Mouse (Mus musculus): Measurements from ENCODE around the gene Ddx6. TPM values are rescaled to one million over a fixed set of nuclear protein-coding genes. Genes with fewer than 3 reads are reported as not detected.
"Not testable (repeated sequence)": the region's sequence is repeated elsewhere in the genome, so short reads cannot be mapped to it uniquely, and the experiment has no call there.

Ddx6 gene
- polyA plus RNA-seq, 1 experiment from 2014 or later: 11.2 TPM

DNA sequence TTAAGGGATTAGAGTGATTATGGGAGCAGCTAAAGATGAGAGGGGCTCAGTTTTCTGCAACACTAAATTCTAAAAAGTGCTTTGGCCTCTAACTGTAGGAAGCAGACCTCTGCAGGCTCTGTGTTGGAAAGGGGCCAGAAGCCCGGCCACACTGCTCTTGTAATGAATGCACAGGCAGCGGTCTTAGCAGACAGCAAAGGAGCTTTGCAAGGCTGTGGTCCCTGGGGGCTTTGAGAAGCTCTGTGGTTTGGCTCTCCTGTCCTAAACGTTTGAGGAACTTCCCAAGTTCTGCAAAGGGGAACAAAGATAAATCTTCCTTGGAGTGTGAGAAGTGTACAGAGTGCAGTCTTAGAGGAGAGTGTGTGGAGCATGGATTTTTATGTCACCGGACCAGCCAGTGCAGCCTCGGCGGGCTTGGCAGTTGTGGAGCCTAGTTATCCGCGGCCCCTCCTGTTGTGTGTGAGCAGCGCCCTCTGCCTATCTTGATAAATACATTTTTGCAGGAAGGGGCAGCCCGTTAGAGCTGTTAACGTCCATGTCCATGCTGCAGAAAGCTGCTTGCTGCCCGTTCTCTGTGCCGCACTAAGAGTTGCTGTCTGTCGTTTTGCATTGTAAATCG, 33.0 kb downstream of the Ddx6 start:
- 77% methylated on average over 15 of the region's 15 CpGs for WGBS
- peaks cover 66% of the 10 kb centered on the region for H3K36me3 ChIP-seq (ENCODE audit: insufficient read depth, low read length)
- no peak overlapping the region for H3K27ac ChIP-seq (ENCODE audit: low read length)

DNA sequence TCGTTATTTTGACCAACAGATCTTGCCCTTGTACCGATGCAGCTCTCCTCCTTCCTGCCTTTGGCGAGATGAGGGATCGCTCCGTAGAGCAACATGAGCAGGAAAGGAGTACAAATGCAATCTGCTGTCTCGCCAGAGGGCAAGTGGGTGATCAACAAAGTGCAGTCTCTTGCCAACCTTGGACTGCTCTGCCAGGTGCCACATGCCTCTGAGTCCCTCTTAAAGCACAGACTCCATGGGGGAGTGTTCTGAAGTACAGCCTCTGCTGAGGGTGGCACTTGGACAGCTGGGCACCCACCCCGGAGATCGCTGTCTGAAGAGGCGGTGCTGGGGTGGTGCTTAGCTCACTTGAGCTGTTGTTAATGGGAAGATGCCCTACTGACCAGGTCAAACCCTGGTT, 34.0 kb downstream of the Ddx6 start:
- 0 out of 2 replicates have a peak overlapping the region, but pooled peaks have one; percentile 6 for H3K9ac ChIP-seq (replicated peaks; ENCODE audit: low read length)
- H3K4me3 ChIP-seq (ENCODE audit: low read length); H3K27me3 ChIP-seq (ENCODE audit: insufficient read depth, low read length); H3K4me1 ChIP-seq (ENCODE audit: insufficient read depth, low read length); H3K9me3 ChIP-seq (ENCODE audit: low read length); H3K27ac ChIP-seq (ENCODE audit: low read length); ATAC-seq (ENCODE audit: low FRiP score, low TSS enrichment); H3K4me2 ChIP-seq (replicated peaks; ENCODE audit: low read depth, low read length): not testable (repeated sequence)
- 90% methylated on average over 9 of the region's 9 CpGs for WGBS
- H3K36me3 ChIP-seq (ENCODE audit: insufficient read depth, low read length): peaks cover 57% of the 10 kb centered on the region

More for the DNA sequence above, 33.0 kb downstream of the Ddx6 start:
- Histone ChIP-seq H3K4me2 (replicated peaks; ENCODE audit: low read depth, low read length) (no peak overlapping the region), H3K4me3 (ENCODE audit: low read length) (no peak overlapping the region), H3K27me3 (ENCODE audit: insufficient read depth, low read length) (no peaks in the 10 kb centered on the region), H3K9me3 (ENCODE audit: low read length) (no peaks in the 10 kb centered on the region), H3K4me1 (ENCODE audit: insufficient read depth, low read length) (no peaks in the 10 kb centered on the region), H3K9ac (replicated peaks; ENCODE audit: low read length) (no peak overlapping the region)
- ATAC-seq (ENCODE audit: low FRiP score, low TSS enrichment): no peak

GRCm38 (mm10) chr9:44640028-44640427, 35.3 kb downstream of the Ddx6 start:
- H3K4me1 ChIP-seq (ENCODE audit: insufficient read depth, low read length); H3K4me2 ChIP-seq (replicated peaks; ENCODE audit: low read depth, low read length); H3K27ac ChIP-seq (ENCODE audit: low read length); H3K4me3 ChIP-seq (ENCODE audit: low read length); H3K9me3 ChIP-seq (ENCODE audit: low read length); H3K9ac ChIP-seq (replicated peaks; ENCODE audit: low read length); H3K27me3 ChIP-seq (ENCODE audit: insufficient read depth, low read length): not testable (repeated sequence)
- peaks cover 45% of the 10 kb centered on the region for H3K36me3 ChIP-seq (ENCODE audit: insufficient read depth, low read length)
- 0 out of 2 replicates have a peak, but pooled peaks have one; percentile 46 for ATAC-seq (ENCODE audit: low FRiP score, low TSS enrichment)
- 68% methylated on average over 1 of the region's 1 CpGs for WGBS

- Histone ChIP-seq H3K27ac (ENCODE audit: low read length) (no peak overlapping the region), H3K4me1 (ENCODE audit: insufficient read depth, low read length) (0 out of 2 replicates have a peak, but pooled peaks cover 2% of the 10 kb centered on the region), H3K9ac (replicated peaks; ENCODE audit: low read length) (no peak overlapping the region), H3K4me2 (replicated peaks; ENCODE audit: low read depth, low read length) (no peak overlapping the region), H3K4me3 (ENCODE audit: low read length) (no peak overlapping the region), H3K36me3 (ENCODE audit: insufficient read depth, low read length) (peaks cover 38% of the 10 kb centered on the region), H3K9me3 (ENCODE audit: low read length) (no peaks in the 10 kb centered on the region), H3K27me3 (ENCODE audit: insufficient read depth, low read length) (no peaks in the 10 kb centered on the region)
- WGBS: 89% methylated on average over 3 of the region's 3 CpGs
- ATAC-seq (ENCODE audit: low FRiP score, low TSS enrichment): no peak
These were observed 36.1 kb downstream of the Ddx6 start for GRCm38 (mm10) chr9:44640646-44641357.

- Histone ChIP-seq H3K4me2 (replicated peaks; ENCODE audit: low read depth, low read length) (no peak overlapping the region), H3K27me3 (ENCODE audit: insufficient read depth, low read length) (no peaks in the 10 kb centered on the region), H3K36me3 (ENCODE audit: insufficient read depth, low read length) (peaks cover 32% of the 10 kb centered on the region), H3K27ac (ENCODE audit: low read length) (no peak overlapping the region), H3K4me3 (ENCODE audit: low read length) (no peak overlapping the region), H3K9ac (replicated peaks; ENCODE audit: low read length) (no peak overlapping the region), H3K9me3 (ENCODE audit: low read length) (no peaks in the 10 kb centered on the region), H3K4me1 (ENCODE audit: insufficient read depth, low read length) (0 out of 2 replicates have a peak, but pooled peaks cover 2% of the 10 kb centered on the region)
- 100% methylated on average over 2 of the region's 2 CpGs for WGBS
- no peak for ATAC-seq (ENCODE audit: low FRiP score, low TSS enrichment)
These were observed 36.9 kb downstream of the Ddx6 start for GRCm38 (mm10) chr9:44641616-44642015.

DNA sequence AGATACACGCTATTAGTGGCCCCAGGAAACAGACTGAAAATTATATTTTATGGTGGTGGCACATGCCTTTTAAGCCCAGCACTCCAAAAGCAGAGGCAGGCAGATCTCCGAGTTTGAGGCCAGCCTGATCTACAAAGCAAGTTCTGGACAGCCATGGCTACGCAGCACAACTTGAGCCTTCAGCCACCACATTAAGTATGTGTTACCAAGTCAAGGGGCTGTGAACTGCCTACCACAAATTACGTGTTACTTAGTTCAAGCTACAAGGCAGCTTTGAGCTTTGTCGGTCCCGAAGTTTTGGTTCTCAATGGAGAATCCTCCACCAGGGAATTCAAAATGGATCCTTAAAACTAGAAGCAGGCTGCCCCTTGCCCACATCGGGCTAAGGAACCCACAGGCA, 38.4 kb downstream of the Ddx6 start:
- Histone ChIP-seq H3K4me2 (replicated peaks; ENCODE audit: low read depth, low read length) (no peak overlapping the region), H3K36me3 (ENCODE audit: insufficient read depth, low read length) (peaks cover 19% of the 10 kb centered on the region), H3K27ac (ENCODE audit: low read length) (no peak overlapping the region), H3K4me1 (ENCODE audit: insufficient read depth, low read length) (0 out of 2 replicates have a peak, but pooled peaks cover 2% of the 10 kb centered on the region), H3K4me3 (ENCODE audit: low read length) (no peak overlapping the region), H3K9ac (replicated peaks; ENCODE audit: low read length) (no peak overlapping the region), H3K9me3 (ENCODE audit: low read length) (no peaks in the 10 kb centered on the region), H3K27me3 (ENCODE audit: insufficient read depth, low read length) (no peaks in the 10 kb centered on the region)
- ATAC-seq (ENCODE audit: low FRiP score, low TSS enrichment): no peak
- WGBS: 96% methylated on average over 7 of the region's 7 CpGs

- WGBS: 91% methylated on average over 2 of the region's 2 CpGs
- H3K27me3 ChIP-seq (ENCODE audit: insufficient read depth, low read length): no peaks in the 10 kb centered on the region
- no peak overlapping the region for H3K27ac ChIP-seq (ENCODE audit: low read length)
- H3K36me3 ChIP-seq (ENCODE audit: insufficient read depth, low read length): peaks cover 11% of the 10 kb centered on the region; the same call in 1 of the 2 replicates
- no peak overlapping the region for H3K9ac ChIP-seq (replicated peaks; ENCODE audit: low read length)
- ATAC-seq (ENCODE audit: low FRiP score, low TSS enrichment): no peak
- H3K4me2 ChIP-seq (replicated peaks; ENCODE audit: low read depth, low read length): no peak overlapping the region
- H3K4me3 ChIP-seq (ENCODE audit: low read length): no peak overlapping the region
- no peaks in the 10 kb centered on the region for H3K9me3 ChIP-seq (ENCODE audit: low read length)
- 0 out of 2 replicates have a peak, but pooled peaks cover 2% of the 10 kb centered on the region for H3K4me1 ChIP-seq (ENCODE audit: insufficient read depth, low read length)
These were observed 39.5 kb downstream of the Ddx6 start for GRCm38 (mm10) chr9:44644186-44644585.

DNA sequence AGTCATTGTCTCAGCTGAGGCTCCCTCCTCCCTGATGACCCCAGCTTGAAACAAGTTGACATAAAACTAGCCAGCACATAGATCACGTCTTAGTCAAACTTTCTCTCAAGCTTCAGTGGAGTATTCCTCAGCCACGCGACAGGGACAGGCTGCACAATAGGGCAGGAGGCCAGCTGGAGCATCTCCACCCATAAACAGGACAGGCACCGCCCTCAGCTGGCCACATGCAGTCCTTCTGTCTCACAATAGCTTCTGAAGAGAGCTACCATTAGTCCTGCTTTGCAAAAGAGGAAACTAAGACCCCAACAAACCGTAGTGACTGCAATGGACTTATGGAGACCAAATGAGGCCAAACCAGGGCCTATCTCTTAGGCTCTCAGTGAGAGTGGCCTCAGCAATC, 40.8 kb downstream of the Ddx6 start:
- Histone ChIP-seq H3K4me2 (replicated peaks; ENCODE audit: low read depth, low read length) (no peak overlapping the region), H3K4me1 (ENCODE audit: insufficient read depth, low read length) (0 out of 2 replicates have a peak, but pooled peaks cover 2% of the 10 kb centered on the region), H3K27ac (ENCODE audit: low read length) (no peak overlapping the region), H3K9ac (replicated peaks; ENCODE audit: low read length) (no peak overlapping the region), H3K9me3 (ENCODE audit: low read length) (no peaks in the 10 kb centered on the region), H3K27me3 (ENCODE audit: insufficient read depth, low read length) (no peaks in the 10 kb centered on the region), H3K36me3 (ENCODE audit: insufficient read depth, low read length) (peaks cover 11% of the 10 kb centered on the region; the same call in 1 of the 2 replicates), H3K4me3 (ENCODE audit: low read length) (no peak overlapping the region)
- WGBS: 51% methylated on average over 5 of the region's 5 CpGs
- ATAC-seq (ENCODE audit: low FRiP score, low TSS enrichment): no peak

DNA sequence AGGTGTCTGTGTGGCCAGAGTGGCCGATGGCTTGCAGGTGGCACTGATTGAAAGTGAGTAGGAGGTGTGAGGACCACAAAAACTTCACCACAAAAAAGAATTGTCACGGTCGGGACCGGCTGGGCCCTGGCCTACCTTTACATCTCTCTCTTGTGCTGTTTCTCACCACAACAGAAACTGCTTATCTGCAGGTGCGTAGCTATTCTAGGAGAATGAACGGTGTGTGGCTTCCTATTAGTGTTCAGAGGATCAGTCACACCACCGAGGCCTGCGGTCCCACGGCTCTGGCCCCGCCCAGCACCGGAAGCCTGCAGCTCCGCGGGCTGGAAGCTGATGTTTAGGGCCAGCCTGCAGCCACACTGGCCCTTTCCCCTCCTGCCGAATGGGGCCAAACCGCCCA, 41.2 kb downstream of the Ddx6 start:
- ATAC-seq (ENCODE audit: low FRiP score, low TSS enrichment): no peak

GRCm38 (mm10) chr9:44646366-44646765, 41.7 kb downstream of the Ddx6 start:
- H3K4me1 ChIP-seq (ENCODE audit: insufficient read depth, low read length): 0 out of 2 replicates have a peak, but pooled peaks cover 2% of the 10 kb centered on the region
- H3K27me3 ChIP-seq (ENCODE audit: insufficient read depth, low read length): no peaks in the 10 kb centered on the region
- WGBS: 88% methylated on average over 6 of the region's 6 CpGs
- H3K4me2 ChIP-seq (replicated peaks; ENCODE audit: low read depth, low read length): no peak overlapping the region
- H3K36me3 ChIP-seq (ENCODE audit: insufficient read depth, low read length): peaks cover 6% of the 10 kb centered on the region; the same call in 1 of the 2 replicates
- H3K9ac ChIP-seq (replicated peaks; ENCODE audit: low read length): no peak overlapping the region
- H3K9me3 ChIP-seq (ENCODE audit: low read length): no peaks in the 10 kb centered on the region
- no peak for ATAC-seq (ENCODE audit: low FRiP score, low TSS enrichment)
- H3K4me3 ChIP-seq (ENCODE audit: low read length): no peak overlapping the region
- H3K27ac ChIP-seq (ENCODE audit: low read length): no peak overlapping the region

More for the DNA sequence above, 41.2 kb downstream of the Ddx6 start:
- Histone ChIP-seq H3K9me3 (ENCODE audit: low read length) (no peaks in the 10 kb centered on the region), H3K4me2 (replicated peaks; ENCODE audit: low read depth, low read length) (no peak overlapping the region), H3K4me1 (ENCODE audit: insufficient read depth, low read length) (0 out of 2 replicates have a peak, but pooled peaks cover 2% of the 10 kb centered on the region), H3K9ac (replicated peaks; ENCODE audit: low read length) (no peak overlapping the region), H3K4me3 (ENCODE audit: low read length) (no peak overlapping the region), H3K36me3 (ENCODE audit: insufficient read depth, low read length) (peaks cover 7% of the 10 kb centered on the region; the same call in 1 of the 2 replicates), H3K27ac (ENCODE audit: low read length) (no peak overlapping the region), H3K27me3 (ENCODE audit: insufficient read depth, low read length) (no peaks in the 10 kb centered on the region)
- 64% methylated on average over 15 of the region's 15 CpGs for WGBS
